Mouse (Mus musculus) bone marrow macrophage, adult 2 months (primary cell): ENCODE measurements around the gene Nudt6. TPM values are rescaled to one million over a fixed set of nuclear protein-coding genes. Genes with fewer than 3 reads are reported as not detected.

Experiments used
- H3K27ac ChIP-seq: 2 replicates; pipeline ENCODE4 v1.5.1; 2012; ENCODE audit warnings: low read depth, low read length; ENCODE audit not compliant: insufficient read depth
- H3K4me1 ChIP-seq: 2 replicates; pipeline ENCODE4 v1.6.1; 2012; ENCODE audit warnings: low read length; ENCODE audit not compliant: control insufficient read depth, insufficient read depth
- H3K4me3 ChIP-seq: 2 replicates; pipeline ENCODE4 v1.5.1; 2012; ENCODE audit warnings: mild to moderate bottlenecking, low read length, moderate library complexity; ENCODE audit not compliant: insufficient read depth
- CTCF ChIP-seq: IDR thresholded peaks from 2 replicates; pipeline ENCODE4 v1.5.1; 2012; ENCODE audit warnings: low read depth, mild to moderate bottlenecking, low read length, moderate library complexity
- POLR2A ChIP-seq: IDR thresholded peaks from 2 replicates; pipeline ENCODE4 v1.6.1; 2012; ENCODE audit warnings: mild to moderate bottlenecking, low read depth, low read length, borderline replicate concordance
- polyA plus RNA-seq: library from polyadenylated mRNA; stranded (reverse); fragments of >200 nt; gene quantifications from 2 replicates; pipeline ENCODE4 v1.2.4, GENCODE M21; 2012; ENCODE audit not compliant: missing spikeins, insufficient read depth, insufficient read length

The Nudt6 gene
- polyA plus RNA-seq, 1 experiment: 10.8 TPM

DNA sequence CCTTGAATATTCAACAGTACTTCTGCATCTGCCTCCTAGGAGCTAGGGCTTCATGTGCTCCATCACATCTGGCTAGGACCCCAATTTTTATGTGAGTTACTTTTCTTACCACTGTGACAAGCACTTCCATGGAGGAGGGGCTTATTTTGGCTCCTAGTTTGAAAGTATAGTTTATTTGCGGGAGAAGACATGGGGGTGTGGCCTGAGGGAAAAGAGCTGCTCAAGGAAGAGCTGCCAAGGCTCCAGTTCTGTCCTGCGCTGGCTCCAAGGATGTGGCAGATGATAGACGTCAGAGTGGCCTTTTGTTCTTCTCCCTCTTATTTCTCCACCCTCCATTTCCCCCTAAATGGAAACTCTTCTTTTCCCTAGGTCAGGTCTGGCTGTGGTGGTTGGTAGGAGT, 54.0 kb downstream of the Nudt6 start:
- peaks cover under 1% of the 10 kb centered on the region; the same call in 1 of the 2 replicates for H3K4me1 ChIP-seq
- H3K27ac ChIP-seq: no peak overlapping the region
- no peak overlapping the region for H3K4me3 ChIP-seq
- TF ChIP-seq CTCF (no peak), POLR2A (no peak)

DNA sequence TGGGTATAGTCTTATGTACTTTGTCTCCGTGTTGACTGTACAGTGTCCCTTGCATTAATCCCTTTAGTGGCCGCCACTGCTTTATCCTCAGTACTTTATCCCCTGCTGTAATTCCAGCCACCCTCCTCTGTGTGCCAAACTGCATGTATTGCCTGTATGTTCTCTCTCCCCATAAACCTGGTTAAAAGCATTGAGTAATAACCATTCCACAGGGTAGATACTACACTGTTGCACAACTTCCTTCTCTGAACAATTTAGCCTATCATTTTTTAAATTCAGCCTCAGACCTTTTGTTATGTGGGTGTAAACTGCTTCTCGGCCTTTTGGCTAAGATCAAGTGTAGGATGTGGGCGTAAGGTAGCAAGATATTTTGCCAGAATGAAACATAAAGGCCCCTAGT, 54.9 kb downstream of the Nudt6 start:
- H3K4me1 ChIP-seq: peaks cover 8% of the 10 kb centered on the region
- TF ChIP-seq CTCF (no peak), POLR2A (no peak)
- H3K27ac ChIP-seq: no peak overlapping the region
- no peak overlapping the region for H3K4me3 ChIP-seq

DNA sequence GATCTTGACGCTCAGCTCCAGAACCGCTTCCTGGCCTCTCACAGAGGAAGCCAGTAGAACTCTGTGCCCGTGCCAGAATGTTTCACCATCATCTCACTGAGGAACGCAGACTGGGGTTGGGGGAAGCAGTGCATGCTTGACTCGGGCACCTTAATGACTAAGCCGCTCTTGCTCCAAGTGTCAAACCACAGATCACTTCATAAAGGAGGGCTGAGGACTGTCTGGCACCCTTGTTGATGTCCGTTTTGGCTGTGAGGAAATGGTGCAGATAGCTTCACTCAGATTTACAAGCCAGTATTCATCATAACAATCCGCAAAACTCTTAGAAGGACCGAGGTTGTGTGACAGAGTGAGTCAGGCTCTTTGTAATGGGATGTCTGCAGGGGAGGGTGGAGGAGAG, 59.3 kb downstream of the Nudt6 start:
- TF ChIP-seq CTCF (no peak), POLR2A (no peak)
- peaks cover 11% of the 10 kb centered on the region for H3K4me1 ChIP-seq
- H3K4me3 ChIP-seq: peak overlapping the region; percentile 24
- no peak overlapping the region for H3K27ac ChIP-seq

Other genes with a start within 250 kb of the Nudt6 start
- gene Il21, start 187.6 kb downstream of the Nudt6 start, polyA plus RNA-seq: not detected in 2 replicates
- gene Bbs12, start 107.7 kb downstream of the Nudt6 start, polyA plus RNA-seq: 2.4 and 3.0 TPM in 2 replicates
- 1.6 and 4.4 TPM in 2 replicates for gene Cetn4, start 107.5 kb downstream of the Nudt6 start, polyA plus RNA-seq
- 0.12 TPM in 1 of 2 replicates, not detected in the other for gene Fgf2, start 71.9 kb downstream of the Nudt6 start, polyA plus RNA-seq
- 4.8 and 6.6 TPM in 2 replicates for gene Spata5, start 315 bp downstream of the Nudt6 start, polyA plus RNA-seq
- not detected in 2 replicates for gene Spry1, start 219.7 kb upstream of the Nudt6 start, polyA plus RNA-seq